Mouse (Mus musculus) left cerebral cortex, adult 11 months (tissue): ENCODE data around the gene Kirrel3.

Experiments used
- DNase-seq: peaks from one replicate; pipeline ENCODE4 v3.0.0; 2022; ENCODE audit warnings: low spot score

Gene Kirrel3

DNA sequence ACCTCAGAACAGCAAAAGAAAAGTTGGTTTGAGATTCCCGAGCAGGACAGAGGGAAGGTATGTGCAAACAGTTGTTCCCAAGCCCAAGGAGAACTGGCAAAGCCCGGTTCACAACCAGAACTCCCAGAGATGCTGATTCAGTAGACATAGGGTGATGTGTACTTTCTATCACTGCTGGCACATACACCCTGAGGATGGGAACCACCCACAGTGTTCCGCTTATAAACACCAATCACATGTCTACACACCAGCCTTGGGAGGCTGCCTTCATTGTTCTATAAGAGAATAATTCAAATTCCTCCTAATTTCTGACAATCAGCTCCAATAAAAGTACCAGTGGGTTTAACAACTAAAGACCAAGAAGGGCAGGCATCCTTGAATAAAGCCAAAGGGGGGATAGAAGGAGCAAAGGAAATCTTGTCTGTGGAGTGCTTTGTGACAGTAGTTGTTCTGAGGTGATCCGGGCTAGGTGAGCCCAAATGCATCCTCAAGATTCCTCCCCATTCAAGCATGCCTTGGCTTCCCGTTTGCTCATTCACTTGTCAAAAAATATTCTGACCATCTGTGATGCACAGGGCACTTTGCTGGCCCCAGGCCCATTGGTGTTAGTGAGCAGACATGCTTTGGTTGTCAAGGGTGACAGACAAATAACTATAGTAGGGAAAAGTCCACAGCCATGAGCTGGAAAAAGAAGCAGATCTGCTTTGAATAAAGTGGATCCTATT lies 266.5 kb downstream of the Kirrel3 start:
- DNase-seq: no peak

DNA sequence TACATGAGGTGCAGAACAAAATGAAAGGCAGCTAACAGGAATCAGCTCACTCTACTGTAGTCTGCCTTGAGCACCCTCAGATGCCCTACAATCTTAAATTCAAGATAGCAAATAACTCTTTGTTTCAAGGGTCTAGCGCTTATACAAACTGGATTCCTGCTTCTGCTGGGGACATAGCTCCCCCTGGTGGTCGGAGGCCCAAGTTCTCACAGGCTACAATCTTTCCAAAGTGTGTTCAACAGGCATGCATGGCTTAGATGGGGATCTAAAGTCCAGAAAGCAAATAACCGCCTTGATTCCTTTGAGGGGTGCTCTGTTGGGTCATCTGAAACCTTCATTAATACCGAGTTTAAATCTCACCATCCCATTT lies 267.1 kb downstream of the Kirrel3 start:
- DNase-seq: peak; percentile 50

DNA sequence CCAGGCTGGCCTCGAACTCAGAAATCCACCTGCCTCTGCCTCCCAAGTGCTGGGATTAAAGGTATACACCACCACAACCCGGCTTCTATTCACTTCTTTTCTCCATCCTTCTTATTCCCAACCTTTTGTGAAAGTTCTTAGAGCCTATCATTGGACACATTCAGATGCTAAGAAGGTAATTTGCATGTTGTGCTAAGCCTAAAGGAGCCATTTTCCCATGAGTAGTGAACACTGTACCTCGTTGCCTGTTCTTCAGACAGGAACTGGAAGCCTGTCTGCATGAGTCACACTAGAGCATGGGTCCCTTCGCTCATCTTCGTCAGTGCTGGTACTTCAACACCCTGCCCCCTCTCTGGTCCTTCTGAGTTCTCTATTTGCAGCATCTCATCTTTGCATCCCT lies 268.2 kb downstream of the Kirrel3 start:
- no peak for DNase-seq

DNA sequence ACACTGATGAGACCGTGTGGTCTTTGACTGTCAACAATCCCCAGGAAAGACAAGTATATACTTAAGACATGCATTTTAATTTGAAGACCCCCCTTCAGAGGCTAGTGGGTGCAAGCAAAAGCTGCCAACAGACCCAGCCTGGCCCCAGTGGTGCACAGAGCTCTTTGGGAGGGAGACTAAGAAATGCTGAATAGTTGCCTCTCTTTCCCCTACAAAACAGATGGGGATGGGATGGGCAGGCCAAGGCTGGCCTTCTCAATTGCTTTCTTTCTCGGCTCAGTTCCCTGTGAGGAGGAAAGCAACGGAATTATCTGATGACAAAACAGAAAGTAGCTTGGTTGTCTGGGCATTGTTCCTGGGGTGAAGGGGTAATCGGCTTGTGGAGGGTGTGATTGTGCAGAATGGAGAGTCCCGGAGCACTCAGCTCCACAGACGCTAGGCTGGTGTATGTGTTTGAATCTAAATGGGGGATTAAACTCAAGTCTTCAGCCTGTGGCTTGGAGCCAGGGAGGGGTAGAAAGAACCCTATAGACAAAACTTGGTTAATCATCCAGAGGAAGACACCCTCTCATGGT lies 268.9 kb downstream of the Kirrel3 start:
- DNase-seq: no peak

DNA sequence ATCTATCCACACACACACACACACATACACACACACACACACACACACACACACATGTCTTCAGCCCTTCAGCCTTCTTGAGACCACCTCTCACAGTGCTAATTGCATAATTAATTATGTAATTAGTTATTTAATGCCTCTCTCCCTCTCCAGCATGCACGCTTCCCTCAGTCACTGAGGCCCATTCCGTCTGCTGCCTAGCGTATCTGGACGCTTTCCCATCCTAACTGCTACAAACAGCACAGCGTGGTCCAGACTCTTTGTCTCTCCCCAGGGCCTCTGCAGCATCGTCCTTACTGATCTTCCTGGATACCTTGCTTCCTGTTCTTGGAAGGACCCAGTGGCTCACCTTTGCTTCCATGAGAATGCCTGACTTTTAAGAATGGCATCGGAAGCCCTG lies 270.4 kb downstream of the Kirrel3 start:
- DNase-seq: no peak

DNA sequence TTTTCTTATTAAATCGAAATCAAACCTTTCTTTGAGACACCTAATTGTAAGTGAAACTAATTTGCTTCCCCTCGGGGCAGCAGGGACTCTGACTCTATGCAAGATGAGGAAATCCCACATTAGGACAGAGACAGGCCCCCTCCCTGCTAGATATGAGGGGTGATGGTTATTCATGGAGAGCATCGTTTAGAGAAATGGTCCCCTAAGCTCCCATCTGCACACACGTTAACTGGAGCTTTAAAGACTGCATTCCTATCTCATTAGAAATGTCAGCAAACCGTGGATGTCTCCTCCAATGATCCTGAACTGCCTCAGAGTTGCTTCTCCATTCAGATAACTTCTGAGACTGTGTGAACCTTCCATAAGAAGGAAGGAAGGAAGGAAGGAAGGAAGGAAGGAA lies 273.2 kb downstream of the Kirrel3 start:
- no peak for DNase-seq

DNA sequence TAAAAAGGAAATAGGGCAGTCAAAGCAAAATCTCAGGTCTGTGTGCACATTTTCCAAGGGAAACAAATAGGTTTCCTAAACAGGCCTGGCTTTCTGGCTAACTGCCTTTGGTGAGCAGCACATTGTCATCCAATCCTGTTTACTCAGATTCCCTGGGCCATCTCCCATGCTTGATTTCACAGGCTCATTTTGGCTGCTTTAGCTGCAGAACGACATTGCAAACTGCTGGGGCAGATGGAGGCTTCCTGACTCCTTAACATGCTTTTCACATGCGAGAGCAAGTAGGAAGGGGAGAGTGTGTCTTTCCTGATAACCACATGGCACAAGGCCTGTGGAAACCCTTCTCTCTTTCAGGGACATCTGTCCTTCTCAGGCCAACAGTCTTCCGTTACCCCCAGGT lies 274.8 kb downstream of the Kirrel3 start:
- DNase-seq: no peak

DNA sequence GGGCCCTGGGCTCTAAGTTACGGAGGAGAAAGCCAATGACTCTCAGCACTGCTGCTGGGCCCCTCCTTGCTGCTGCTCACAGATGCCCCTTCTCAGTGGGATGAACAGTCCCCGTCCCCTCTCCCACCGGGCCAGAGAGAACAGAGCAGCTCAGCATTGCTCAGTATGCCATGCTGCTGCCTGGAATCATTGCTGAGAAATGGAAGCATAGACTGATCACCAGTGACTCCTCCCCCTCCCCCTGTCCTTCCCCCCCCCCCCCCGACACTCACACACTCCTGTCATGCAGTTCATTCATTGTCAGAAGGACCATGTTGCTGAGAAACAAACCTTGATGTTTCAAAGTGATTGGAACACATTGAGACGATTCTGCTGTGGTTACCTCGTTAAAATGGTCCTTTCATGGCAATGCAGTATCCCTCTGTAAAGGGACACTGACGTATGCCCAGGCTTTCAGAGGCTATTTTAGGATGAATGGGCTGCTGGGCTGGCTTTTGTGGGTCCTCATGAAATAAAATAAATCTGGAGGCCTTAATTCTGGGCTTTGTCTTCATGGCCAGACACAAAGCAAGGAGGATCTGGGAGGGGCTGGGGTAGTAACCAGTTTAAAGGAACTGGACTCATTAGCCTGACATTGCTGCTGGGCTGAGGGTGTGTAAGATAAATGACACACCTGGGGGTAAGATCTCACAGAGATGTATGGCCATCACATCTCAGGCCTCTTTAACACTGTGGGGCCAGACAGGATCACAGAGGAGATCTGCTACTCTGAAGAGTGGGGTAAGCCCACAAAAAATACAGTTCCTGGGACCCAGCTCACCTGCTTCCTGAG lies 281.3 kb downstream of the Kirrel3 start:
- DNase-seq: no peak

DNA sequence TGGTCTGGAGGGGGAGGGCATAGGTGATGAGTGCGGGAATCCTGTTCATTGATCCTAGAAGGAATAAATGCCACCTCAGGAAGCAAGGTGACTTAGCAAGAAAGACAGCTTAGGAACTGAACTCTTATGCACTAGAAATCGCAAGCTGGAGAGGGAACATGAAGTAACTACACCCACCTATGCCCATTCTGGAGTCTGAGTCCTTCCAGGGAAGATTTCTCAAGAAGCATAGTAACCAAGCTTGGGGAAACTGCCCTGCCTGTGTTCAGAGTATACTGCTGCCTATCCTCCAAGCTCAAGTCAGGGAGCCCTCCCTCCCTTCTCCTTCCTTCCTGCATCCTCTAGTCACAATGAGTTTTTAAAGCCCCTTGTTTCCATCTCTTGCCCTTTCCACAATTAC lies 283.3 kb downstream of the Kirrel3 start:
- no peak for DNase-seq

DNA sequence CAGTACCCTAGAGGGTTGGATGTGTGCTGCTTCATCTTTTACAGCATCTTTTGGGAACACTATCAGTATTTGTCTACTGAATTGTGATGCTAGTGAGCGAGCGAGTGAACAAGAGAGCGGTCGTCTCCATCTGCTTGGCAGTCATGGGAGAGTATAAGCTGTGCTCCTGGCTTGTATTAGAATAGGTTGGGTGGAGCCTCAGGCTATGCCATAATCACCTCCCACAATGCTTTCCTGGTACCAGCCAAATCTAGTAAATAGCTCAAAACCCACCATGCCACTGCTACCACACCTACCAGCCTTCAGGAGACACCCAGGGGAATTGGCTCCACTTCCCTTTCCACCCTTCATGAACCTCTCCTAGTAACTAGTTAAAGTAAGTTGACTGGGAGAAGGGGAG lies 285.3 kb downstream of the Kirrel3 start:
- no peak for DNase-seq

DNA sequence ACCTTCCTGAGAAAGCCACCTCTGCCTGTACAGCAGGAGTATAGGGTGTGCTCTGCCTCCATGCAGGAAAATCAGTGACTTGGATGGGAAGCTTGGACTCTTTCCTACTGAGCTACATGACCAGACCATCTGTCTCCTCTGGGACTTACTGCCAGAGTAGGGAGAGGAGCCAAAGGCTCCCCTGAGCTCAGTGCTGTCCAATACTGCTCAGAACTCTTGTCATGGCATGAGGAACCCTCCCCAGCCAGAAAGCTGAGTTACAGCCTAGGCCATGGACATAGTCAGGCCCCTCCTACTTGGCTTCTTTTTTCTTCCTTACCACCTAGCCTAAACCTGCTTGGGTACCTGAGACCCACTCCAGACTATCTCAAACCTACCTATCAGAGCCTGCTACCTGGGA lies 285.7 kb downstream of the Kirrel3 start:
- no peak for DNase-seq

DNA sequence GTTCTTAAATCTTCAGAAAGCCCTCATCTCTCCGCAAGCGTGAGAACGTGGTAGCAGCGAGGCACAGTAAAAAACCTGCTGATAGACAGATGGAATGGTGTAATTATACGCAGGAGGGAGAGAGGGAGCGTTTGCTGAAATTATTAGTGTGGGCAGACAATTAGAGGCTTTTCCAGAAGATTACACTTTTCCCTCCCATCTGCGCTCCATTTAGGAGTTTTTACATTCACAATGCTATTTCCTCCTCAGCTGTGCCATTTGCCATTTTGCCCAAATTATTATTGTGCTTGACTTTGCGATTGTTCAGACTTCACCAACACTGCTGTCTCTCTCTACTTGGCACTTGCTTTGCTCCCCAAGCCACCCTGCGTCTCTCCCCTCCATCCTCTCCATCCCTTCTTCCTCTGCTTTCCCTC lies 286.3 kb downstream of the Kirrel3 start:
- DNase-seq: peak; percentile 19

DNA sequence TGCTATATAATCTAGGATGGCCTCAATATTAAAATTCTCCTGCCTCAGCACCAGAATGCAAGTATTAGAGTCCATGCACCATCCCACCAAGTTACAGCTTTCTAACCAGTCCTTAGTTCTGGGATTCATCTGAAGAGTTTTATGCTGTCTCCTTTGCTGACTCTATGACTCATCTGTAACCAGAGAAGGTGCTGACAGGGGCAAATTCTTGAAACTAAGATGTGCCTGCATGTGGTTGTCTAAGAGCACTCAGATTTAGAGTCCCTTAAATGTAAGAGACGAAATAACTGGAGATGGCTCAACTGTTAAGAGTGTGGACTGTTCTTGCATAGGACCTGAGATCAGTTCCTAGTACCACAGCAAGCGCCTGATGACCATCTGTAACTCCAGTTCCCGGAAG lies 295.7 kb downstream of the Kirrel3 start:
- no peak for DNase-seq

DNA sequence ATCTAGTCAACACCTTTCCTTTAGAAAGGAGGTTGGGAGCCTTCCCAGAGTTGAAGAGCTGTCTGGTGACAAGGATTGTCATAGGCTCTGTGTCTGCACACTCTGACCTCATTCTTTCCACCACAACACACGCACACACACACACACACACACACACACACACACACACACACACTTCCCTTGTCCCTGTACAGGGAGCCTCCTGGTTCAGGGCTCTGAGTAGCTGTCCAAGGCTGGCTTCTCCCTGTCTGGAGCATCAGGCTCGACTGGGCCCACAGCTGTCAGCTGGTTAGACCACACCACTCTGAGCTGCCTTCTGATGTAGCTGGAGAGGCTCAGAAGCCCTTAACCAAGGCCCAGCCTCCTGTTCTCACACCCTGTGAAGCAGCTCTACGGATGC lies 302.2 kb downstream of the Kirrel3 start:
- DNase-seq: no peak

DNA sequence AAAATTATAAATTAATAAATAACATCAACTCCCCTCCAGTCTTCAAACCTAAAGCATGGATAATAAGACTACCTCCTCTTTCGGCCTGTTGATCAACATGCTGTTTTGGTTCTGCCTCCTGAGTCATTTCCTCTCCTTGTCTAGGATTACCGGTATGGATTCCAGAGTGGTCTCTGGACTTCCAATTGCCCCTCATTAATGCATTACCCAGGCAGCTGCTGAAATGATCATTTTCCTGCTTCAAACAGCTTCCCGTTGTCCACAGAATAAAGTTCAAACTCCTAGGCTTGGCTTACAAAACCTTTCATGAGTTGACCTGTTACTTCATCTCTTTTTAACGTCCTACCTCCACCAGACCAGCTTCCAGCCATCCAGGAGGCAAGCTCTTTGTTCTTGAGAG lies 309.5 kb downstream of the Kirrel3 start:
- DNase-seq: no peak

DNA sequence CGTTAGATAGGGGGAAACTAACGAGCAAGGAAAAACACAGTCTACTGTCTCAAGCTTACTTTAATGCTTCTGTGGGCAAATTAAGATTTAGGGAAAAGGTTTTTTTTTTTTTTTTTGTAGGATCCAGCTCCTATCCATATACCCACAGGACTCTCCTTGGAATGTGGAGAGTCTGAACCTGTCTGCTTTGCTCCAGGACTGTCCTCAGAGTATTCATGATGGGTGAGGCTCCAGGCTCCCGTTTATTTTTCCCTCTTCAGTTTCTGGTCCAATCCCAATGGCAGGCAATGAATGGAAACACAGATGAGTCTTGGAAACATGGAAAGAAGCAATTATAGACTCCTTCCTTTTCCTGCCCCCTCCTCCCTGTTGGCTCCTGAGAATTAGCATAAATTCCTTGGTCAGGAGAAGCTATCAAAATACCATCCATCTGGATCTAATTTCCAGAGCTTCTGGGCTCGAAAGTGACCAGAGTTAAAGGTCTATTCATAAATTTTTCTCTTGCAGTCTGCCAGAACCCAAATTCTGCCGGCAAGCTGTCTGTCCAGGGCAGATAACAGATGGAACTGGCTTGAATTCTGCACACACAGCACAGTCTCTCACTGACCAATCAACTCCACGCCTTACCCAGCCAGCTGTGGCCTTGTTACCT lies 312.1 kb downstream of the Kirrel3 start:
- DNase-seq: no peak

DNA sequence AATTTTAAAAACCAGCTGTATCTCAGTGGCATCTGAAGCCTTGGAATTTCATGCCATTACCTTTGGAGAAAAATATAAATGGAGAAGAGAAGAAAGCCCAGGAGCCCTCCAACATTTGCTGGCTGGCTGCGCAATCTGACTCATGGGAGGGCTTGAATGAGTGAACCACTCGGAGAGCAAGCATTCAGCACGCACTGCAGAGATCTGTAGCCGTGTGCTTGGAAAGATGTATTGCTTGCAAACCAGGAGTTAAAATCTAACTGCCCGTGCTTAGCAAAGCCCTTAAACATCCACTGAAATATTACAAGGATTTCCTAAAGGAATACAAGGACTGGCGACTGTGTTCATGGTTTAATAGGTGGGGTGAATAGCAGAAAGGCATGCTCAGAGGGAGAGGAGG lies 316.0 kb downstream of the Kirrel3 start:
- DNase-seq: no peak

DNA sequence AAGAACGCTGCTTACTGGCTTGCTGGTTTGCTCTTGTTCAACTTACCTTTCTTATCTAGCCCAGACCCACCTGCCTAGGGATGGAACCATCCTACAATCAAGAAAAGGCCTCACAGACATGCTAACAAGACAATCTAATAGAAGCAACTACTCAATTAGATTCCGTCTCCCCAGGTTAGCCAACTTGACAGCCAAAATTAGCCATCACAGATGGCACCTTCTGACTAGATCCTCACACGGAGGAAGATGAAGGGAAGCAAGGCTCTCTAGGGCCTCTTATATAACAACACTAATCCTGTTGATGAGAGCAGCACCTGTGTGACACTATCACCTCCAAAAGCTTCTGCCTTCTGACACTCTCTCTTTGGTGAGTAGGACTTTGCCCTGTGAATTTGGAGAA lies 321.2 kb downstream of the Kirrel3 start:
- no peak for DNase-seq

DNA sequence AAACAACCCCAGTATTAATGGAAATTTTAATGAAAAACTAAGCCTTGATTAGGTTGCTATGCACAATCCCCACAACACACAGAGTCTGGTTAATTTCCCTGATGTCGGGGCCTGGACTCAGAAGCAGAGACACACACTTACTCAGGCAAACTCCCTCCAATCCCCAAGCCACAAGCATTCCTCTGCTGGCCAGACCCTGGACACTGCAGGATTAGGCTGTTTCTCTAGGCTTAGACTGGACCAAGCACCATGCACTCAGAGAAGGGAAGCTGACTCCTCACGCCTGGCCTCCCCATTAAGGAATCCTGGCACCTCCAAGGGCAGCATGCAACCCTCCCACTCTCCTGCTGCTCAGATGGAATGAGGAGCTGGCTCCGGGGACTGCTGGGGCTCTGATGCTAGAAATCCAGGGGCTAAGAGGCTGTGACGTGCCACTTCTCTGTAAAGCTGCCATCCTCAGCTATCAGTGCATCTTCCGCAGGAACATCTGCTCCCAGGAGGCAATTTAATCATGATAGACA lies 324.4 kb downstream of the Kirrel3 start:
- DNase-seq: no peak

DNA sequence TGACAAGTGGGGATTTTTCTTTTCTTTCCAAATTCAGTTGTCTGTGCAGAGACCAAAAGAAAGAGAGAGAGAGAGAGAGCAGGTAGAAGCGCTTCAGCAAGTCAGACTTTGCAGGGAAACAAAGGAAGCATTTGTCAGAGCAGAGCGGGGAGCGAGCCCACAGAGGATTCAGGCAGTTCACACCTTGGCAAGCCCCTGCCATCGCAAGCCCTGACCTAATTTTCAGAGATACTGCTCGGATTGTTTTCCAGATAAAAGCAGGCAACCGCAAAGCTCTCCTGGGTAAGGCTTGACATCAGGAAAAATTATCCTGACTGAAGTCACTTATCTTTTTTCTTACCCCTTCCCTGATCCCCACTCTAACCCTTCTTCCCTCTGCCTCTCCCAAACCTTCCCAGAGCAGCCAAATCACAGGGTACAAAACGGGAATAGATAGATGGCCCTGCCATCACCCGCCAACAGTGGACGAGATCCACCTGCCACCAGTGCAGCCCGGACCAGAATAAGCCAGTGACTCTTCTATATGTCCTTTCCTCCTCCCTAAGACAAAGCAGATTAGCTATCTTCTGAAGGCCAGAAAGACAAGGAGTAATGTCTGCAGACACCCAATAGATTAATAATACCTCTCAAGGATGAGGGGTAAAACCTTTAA lies 332.8 kb downstream of the Kirrel3 start:
- DNase-seq: no peak

DNA sequence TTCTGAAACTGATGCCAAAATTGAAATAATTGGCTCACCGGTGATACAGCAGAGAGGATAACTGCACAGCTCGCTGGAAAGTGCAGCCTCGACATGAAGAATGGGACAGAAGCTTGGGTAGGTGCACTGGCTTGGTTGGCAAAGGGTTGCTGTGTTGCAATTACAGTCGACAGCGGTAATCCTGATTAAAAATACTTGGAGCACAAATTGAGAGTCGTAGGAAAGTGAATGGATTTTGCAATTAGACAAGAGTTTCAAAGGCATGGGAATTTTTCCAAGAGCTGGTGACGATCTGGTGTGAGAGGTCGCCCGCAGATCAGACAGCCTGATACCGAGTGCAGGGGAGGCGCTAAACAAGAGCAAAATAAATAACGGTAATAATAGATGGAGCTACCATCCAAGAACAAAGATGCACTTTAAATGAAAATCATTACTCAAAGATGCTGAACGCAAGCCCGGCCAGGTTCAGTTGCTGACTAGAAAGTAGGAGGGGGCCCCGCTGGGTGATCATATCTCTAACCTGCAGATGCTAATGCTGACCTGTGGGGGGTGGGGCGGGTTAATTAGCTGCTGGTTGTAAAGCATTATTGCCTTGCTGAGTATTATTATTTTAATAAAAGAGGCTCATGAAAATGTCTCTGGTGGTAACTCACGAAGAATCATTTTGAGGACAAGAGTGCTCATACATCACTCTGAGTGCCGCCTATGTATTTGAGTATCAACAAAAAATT lies 338.8 kb downstream of the Kirrel3 start:
- no peak for DNase-seq

DNA sequence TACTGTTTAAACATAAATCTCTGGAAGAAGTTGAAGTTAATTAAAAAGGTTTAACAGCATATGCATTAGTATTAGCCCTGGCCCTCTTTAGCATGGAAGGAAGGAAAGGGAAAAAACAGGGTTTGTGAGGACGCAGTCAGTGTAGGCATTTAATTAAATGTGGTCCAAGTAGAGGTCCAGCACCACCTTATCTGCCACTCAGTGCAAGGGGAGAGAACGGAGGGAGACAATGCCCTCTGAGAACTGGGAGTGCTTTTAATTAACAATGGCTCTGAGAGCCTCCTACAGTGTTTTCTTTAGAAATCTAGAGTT lies 339.4 kb downstream of the Kirrel3 start:
- DNase-seq: no peak
